Mouse (Mus musculus): Measurements from ENCODE around the gene Ppm1d. TPM values are rescaled to one million over a fixed set of nuclear protein-coding genes. Genes with fewer than 3 reads are reported as not detected.

Ppm1d gene
- polyA plus RNA-seq, 1 experiment from 2014 or later: 30.8 TPM

GRCm38 (mm10) chr11:85301836-85302235, 9.2 kb upstream of the Ppm1d start:
- Histone ChIP-seq H3K9me3 (no peaks in the 10 kb centered on the region), H3K9ac (no peak overlapping the region), H3K36me3 (no peaks in the 10 kb centered on the region), H3K4me1 (no peaks in the 10 kb centered on the region), H3K4me2 (replicated peaks) (no peak overlapping the region), H3K27ac (no peak overlapping the region), H3K27me3 (replicated peaks) (no peaks in the 10 kb centered on the region), H3K4me3 (no peak overlapping the region)
- no peak for ATAC-seq (ENCODE audit: low FRiP score, low read depth)
- WGBS: 80% methylated on average over 2 of the region's 2 CpGs

GRCm38 (mm10) chr11:85306577-85307260, 4.3 kb upstream of the Ppm1d start:
- no peak overlapping the region for H3K27ac ChIP-seq
- ATAC-seq (ENCODE audit: low FRiP score, low read depth): no peak
- no peak overlapping the region for H3K4me2 ChIP-seq (replicated peaks)
- H3K36me3 ChIP-seq: no peaks in the 10 kb centered on the region
- 75% methylated on average over 4 of the region's 4 CpGs for WGBS
- no peaks in the 10 kb centered on the region for H3K27me3 ChIP-seq (replicated peaks)
- no peak overlapping the region for H3K9ac ChIP-seq
- H3K4me3 ChIP-seq: no peak overlapping the region
- no peaks in the 10 kb centered on the region for H3K4me1 ChIP-seq
- H3K9me3 ChIP-seq: no peaks in the 10 kb centered on the region

DNA sequence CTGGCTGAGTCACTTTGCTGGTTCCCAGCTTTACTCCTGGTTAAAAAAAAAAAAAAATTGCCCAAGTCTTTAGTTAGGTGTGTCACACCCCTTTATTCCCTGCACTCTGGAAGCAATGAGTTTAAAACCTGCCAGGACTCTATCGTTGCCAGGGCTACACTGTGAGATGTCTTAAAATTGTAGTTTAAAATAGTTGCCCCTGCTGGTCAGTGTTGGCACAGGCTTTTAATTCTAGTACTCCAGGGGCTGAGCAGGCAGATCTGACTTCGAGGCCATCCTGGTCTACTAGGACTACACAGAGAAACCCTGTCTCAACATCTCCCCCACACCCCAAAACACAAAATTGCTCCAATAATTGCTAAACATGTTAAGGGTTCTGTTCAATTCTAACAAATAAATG, 2.2 kb upstream of the Ppm1d start:
- WGBS: 73% methylated on average over 2 of the region's 2 CpGs
- Histone ChIP-seq H3K4me2 (replicated peaks) (no peak overlapping the region), H3K9me3 (no peaks in the 10 kb centered on the region), H3K27ac (no peak overlapping the region), H3K4me3 (no peak overlapping the region), H3K4me1 (peaks cover 16% of the 10 kb centered on the region), H3K27me3 (replicated peaks) (no peaks in the 10 kb centered on the region), H3K9ac (no peak overlapping the region), H3K36me3 (no peaks in the 10 kb centered on the region)
- no peak for ATAC-seq (ENCODE audit: low FRiP score, low read depth)

- ATAC-seq (ENCODE audit: low FRiP score, low read depth): no peak
- no peaks in the 10 kb centered on the region for H3K27me3 ChIP-seq (replicated peaks)
- H3K4me1 ChIP-seq: peaks cover 16% of the 10 kb centered on the region
- H3K9me3 ChIP-seq: no peaks in the 10 kb centered on the region
- peak overlapping the region; percentile 94 for H3K4me3 ChIP-seq
- H3K9ac ChIP-seq: peak overlapping the region; percentile 61
- WGBS: 3% methylated on average over 15 of the region's 15 CpGs
- H3K27ac ChIP-seq: no peak overlapping the region
- H3K4me2 ChIP-seq (replicated peaks): peak overlapping the region; percentile 86
- peaks cover 7% of the 10 kb centered on the region for H3K36me3 ChIP-seq
Observed at GRCm38 (mm10) chr11:85310407-85310712, 684 bp upstream of the Ppm1d start.

GRCm38 (mm10) chr11:85311645-85312490, 824 bp downstream of the Ppm1d start:
- Histone ChIP-seq H3K4me1 (peaks cover 16% of the 10 kb centered on the region), H3K9me3 (no peaks in the 10 kb centered on the region), H3K27ac (peak overlapping the region; percentile 89), H3K36me3 (peaks cover 8% of the 10 kb centered on the region), H3K4me3 (peak overlapping the region; percentile 94), H3K27me3 (replicated peaks) (no peaks in the 10 kb centered on the region), H3K4me2 (replicated peaks) (peak overlapping the region; percentile 86), H3K9ac (peak overlapping the region; percentile 94)
- peak; percentile 63 for ATAC-seq (ENCODE audit: low FRiP score, low read depth)
- under 1% methylated on average over 50 of the region's 56 CpGs for WGBS

GRCm38 (mm10) chr11:85312818-85313217, 1.8 kb downstream of the Ppm1d start:
- Histone ChIP-seq H3K27me3 (replicated peaks) (no peaks in the 10 kb centered on the region), H3K27ac (no peak overlapping the region), H3K9me3 (no peaks in the 10 kb centered on the region), H3K4me1 (peaks cover 16% of the 10 kb centered on the region), H3K36me3 (peaks cover 8% of the 10 kb centered on the region), H3K4me3 (peak overlapping the region; percentile 94), H3K4me2 (replicated peaks) (peak overlapping the region; percentile 86), H3K9ac (no peak overlapping the region)
- no peak for ATAC-seq (ENCODE audit: low FRiP score, low read depth)
- 36% methylated on average over 2 of the region's 2 CpGs for WGBS

- Histone ChIP-seq H3K9ac (no peak overlapping the region), H3K4me3 (peak overlapping the region; percentile 94), H3K27me3 (replicated peaks) (no peaks in the 10 kb centered on the region), H3K4me1 (peaks cover 16% of the 10 kb centered on the region), H3K27ac (no peak overlapping the region), H3K4me2 (replicated peaks) (peak overlapping the region; percentile 86), H3K9me3 (no peaks in the 10 kb centered on the region), H3K36me3 (peaks cover 8% of the 10 kb centered on the region)
- 89% methylated on average over 3 of the region's 3 CpGs for WGBS
- ATAC-seq (ENCODE audit: low FRiP score, low read depth): no peak
Observed at GRCm38 (mm10) chr11:85313361-85313760, 2.3 kb downstream of the Ppm1d start.

GRCm38 (mm10) chr11:85323567-85324330, 12.7 kb downstream of the Ppm1d start:
- Histone ChIP-seq H3K9me3 (no peaks in the 10 kb centered on the region), H3K4me3 (no peak overlapping the region), H3K4me1 (no peaks in the 10 kb centered on the region), H3K27ac (no peak overlapping the region), H3K27me3 (replicated peaks) (no peaks in the 10 kb centered on the region), H3K4me2 (replicated peaks) (no peak overlapping the region), H3K36me3 (no peaks in the 10 kb centered on the region), H3K9ac (no peak overlapping the region)
- 88% methylated on average over 9 of the region's 9 CpGs for WGBS
- ATAC-seq (ENCODE audit: low FRiP score, low read depth): no peak

GRCm38 (mm10) chr11:85328717-85329116, 17.7 kb downstream of the Ppm1d start:
- 96% methylated on average over 3 of the region's 3 CpGs for WGBS

GRCm38 (mm10) chr11:85329167-85329894, 18.3 kb downstream of the Ppm1d start:
- Histone ChIP-seq H3K9ac (no peak overlapping the region), H3K4me3 (no peak overlapping the region), H3K27me3 (replicated peaks) (no peaks in the 10 kb centered on the region), H3K4me1 (no peaks in the 10 kb centered on the region), H3K4me2 (replicated peaks) (no peak overlapping the region), H3K27ac (no peak overlapping the region), H3K36me3 (peaks cover 22% of the 10 kb centered on the region), H3K9me3 (no peaks in the 10 kb centered on the region)
- no peak for ATAC-seq (ENCODE audit: low FRiP score, low read depth)
- WGBS: 92% methylated on average over 7 of the region's 7 CpGs

More at GRCm38 (mm10) chr11:85328717-85329116, 17.7 kb downstream of the Ppm1d start:
- Histone ChIP-seq H3K4me2 (replicated peaks) (no peak overlapping the region), H3K27me3 (replicated peaks) (no peaks in the 10 kb centered on the region), H3K4me1 (no peaks in the 10 kb centered on the region), H3K9me3 (no peaks in the 10 kb centered on the region), H3K27ac (no peak overlapping the region), H3K9ac (no peak overlapping the region), H3K36me3 (peaks cover 22% of the 10 kb centered on the region), H3K4me3 (no peak overlapping the region)
- ATAC-seq (ENCODE audit: low FRiP score, low read depth): no peak

DNA sequence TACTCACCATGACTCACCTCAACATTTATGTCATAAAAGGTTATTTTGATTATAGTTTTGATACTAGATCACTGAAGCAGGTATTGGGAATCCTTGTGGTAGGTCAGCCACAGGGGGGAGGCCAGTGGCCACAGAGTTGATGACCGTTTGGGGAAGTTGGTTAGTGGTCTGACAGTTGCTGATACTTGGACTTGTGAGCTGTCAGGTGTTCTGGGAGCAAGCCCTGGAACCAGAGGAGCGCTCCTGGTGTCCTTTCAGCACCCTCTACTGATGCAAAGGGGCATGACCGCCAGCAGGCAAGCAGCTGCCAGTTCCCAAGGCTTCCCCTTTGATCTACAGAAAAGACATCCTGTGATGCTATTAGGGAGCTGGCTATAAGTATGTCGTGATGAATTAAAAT, 23.7 kb downstream of the Ppm1d start:
- WGBS: 58% methylated on average over 4 of the region's 4 CpGs
- no peaks in the 10 kb centered on the region for H3K9me3 ChIP-seq
- no peak overlapping the region for H3K9ac ChIP-seq
- H3K4me2 ChIP-seq (replicated peaks): no peak overlapping the region
- H3K36me3 ChIP-seq: peaks cover 53% of the 10 kb centered on the region
- no peak for ATAC-seq (ENCODE audit: low FRiP score, low read depth)
- no peaks in the 10 kb centered on the region for H3K27me3 ChIP-seq (replicated peaks)
- no peaks in the 10 kb centered on the region for H3K4me1 ChIP-seq
- H3K4me3 ChIP-seq: no peak overlapping the region
- H3K27ac ChIP-seq: no peak overlapping the region
